Mouse (Mus musculus): ENCODE data around the gene Axin2.

The Axin2 gene

GRCm38 (mm10) chr11:108902303-108902702, 17.8 kb upstream of the Axin2 start:
- DNase-seq (ENCODE audit: low read depth), result no peak

GRCm38 (mm10) chr11:108906590-108907254, 13.4 kb upstream of the Axin2 start:
- DNase-seq (ENCODE audit: low read depth), result no peak

- DNase-seq (ENCODE audit: low read depth), result peak; percentile 58
These were observed 10.6 kb upstream of the Axin2 start for GRCm38 (mm10) chr11:108909396-108910195.

GRCm38 (mm10) chr11:108910328-108910886, 9.7 kb upstream of the Axin2 start:
- DNase-seq (ENCODE audit: low read depth), result no peak

GRCm38 (mm10) chr11:108910903-108911302, 9.2 kb upstream of the Axin2 start:
- peak; percentile 97 for DNase-seq (ENCODE audit: low read depth)

GRCm38 (mm10) chr11:108912174-108912573, 8.0 kb upstream of the Axin2 start:
- no peak for DNase-seq (ENCODE audit: low read depth)

- no peak for DNase-seq (ENCODE audit: low read depth)
These were observed 2.5 kb upstream of the Axin2 start for GRCm38 (mm10) chr11:108917422-108918324.

GRCm38 (mm10) chr11:108920636-108921505, 722 bp downstream of the Axin2 start:
- DNase-seq (ENCODE audit: low read depth), result peak; percentile 86

- DNase-seq (ENCODE audit: low read depth), result peak; percentile 48
These were observed 1.6 kb downstream of the Axin2 start for GRCm38 (mm10) chr11:108921506-108922455.

GRCm38 (mm10) chr11:108922511-108923187, 2.5 kb downstream of the Axin2 start:
- peak; percentile 49 for DNase-seq (ENCODE audit: low read depth)

- no peak for DNase-seq (ENCODE audit: low read depth)
These were observed 3.0 kb downstream of the Axin2 start for GRCm38 (mm10) chr11:108923188-108923575.

- DNase-seq (ENCODE audit: low read depth), result peak; percentile 21
These were observed 3.6 kb downstream of the Axin2 start for GRCm38 (mm10) chr11:108923781-108924180.

- peak; percentile 26 for DNase-seq (ENCODE audit: low read depth)
These were observed 4.2 kb downstream of the Axin2 start for GRCm38 (mm10) chr11:108924346-108924745.

GRCm38 (mm10) chr11:108925202-108925601, 5.1 kb downstream of the Axin2 start:
- DNase-seq (ENCODE audit: low read depth), result peak; percentile 93

GRCm38 (mm10) chr11:108925826-108926225, 5.7 kb downstream of the Axin2 start:
- no peak for DNase-seq (ENCODE audit: low read depth)

- DNase-seq (ENCODE audit: low read depth), result no peak
These were observed 6.4 kb downstream of the Axin2 start for GRCm38 (mm10) chr11:108926345-108927092.

GRCm38 (mm10) chr11:108927093-108927444, 6.9 kb downstream of the Axin2 start:
- no peak for DNase-seq (ENCODE audit: low read depth)

GRCm38 (mm10) chr11:108928096-108928495, 7.9 kb downstream of the Axin2 start:
- DNase-seq (ENCODE audit: low read depth), result no peak

- no peak for DNase-seq (ENCODE audit: low read depth)
These were observed 8.6 kb downstream of the Axin2 start for GRCm38 (mm10) chr11:108928752-108929151.
